Mouse (Mus musculus): ENCODE measurements around the gene Col13a1. TPM values are rescaled to one million over a fixed set of nuclear protein-coding genes. Genes with fewer than 3 reads are reported as not detected.
A peak's percentile ranks its signal among the peaks of the same experiment; 100 is the strongest.

The Col13a1 gene
- polyA plus RNA-seq, 2 experiments: 5.5 to 10.2 TPM

DNA sequence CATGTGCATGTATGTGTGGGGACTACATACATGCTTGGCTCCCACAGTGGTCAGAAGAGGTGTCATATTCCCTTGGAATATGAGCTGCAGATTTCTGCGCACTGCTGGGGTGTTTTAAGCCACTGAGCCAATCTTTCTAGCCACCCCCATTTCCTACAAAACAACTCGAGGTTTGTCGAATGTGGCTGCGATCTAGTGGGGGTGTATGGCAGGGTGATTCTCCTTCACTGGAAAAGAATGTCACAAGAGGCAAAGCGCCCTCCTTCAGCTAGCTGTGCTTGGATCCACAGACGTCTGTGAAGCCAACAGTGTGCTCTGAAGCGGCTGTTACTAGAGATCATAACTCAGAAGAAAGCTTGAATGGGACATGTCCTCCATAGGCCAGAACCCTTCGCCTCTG lies 141.6 kb downstream of the Col13a1 start:
- H3K9ac ChIP-seq (ENCODE audit: low read depth, low read length, severe bottlenecking): no peak overlapping the region
- DNase-seq (ENCODE audit: low spot score): no peak
- WGBS: 62% methylated on average over 8 of the region's 8 CpGs
- H3K27me3 ChIP-seq (ENCODE audit: control insufficient read depth, insufficient read depth, low read length): no peaks in the 10 kb centered on the region
- TF ChIP-seq POLR2A (IDR thresholded peaks at IDR 0.05; ENCODE audit: borderline replicate concordance, extremely low read depth, insufficient read depth, insufficient read length): no peak
- H3K36me3 ChIP-seq (ENCODE audit: control insufficient read depth, insufficient read depth, low read length): no peaks in the 10 kb centered on the region
- no peak overlapping the region for H3K4me3 ChIP-seq (replicated peaks; ENCODE audit: low read length)
- no peak overlapping the region for H3K4me2 ChIP-seq (replicated peaks; ENCODE audit: low read depth, low read length, severe bottlenecking)
- peaks cover 7% of the 10 kb centered on the region; the same call in 1 of the 2 replicates for H3K4me1 ChIP-seq (ENCODE audit: control insufficient read depth, insufficient read depth, low read length)
- H3K9me3 ChIP-seq (ENCODE audit: control insufficient read depth, low read length): no peaks in the 10 kb centered on the region
- no peak for ATAC-seq (ENCODE audit: low FRiP score, low read depth)
- H3K27ac ChIP-seq (replicated peaks; ENCODE audit: low read depth, low read length): no peak overlapping the region

DNA sequence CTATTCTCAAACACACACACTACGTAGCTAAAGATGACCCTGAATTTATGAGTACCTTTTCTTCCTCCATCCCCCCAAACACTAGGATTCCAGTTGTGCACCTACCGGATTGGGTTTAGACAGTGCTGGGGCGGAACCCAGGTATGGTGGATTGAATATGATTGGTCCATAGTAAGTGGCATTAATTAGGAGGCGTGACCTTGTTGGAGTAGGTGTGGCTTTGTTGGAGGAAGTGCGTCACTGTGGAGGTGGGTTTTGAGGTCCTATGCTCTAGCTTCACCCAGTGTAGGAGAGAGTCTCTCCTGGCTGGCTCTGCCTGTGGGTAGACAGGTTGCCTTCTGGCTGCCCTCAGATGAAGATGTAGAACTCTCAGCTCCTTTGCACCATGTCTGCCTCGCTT lies 144.6 kb downstream of the Col13a1 start:
- Histone ChIP-seq H3K9me3 (ENCODE audit: control insufficient read depth, low read length) (no peaks in the 10 kb centered on the region), H3K36me3 (ENCODE audit: control insufficient read depth, insufficient read depth, low read length) (no peaks in the 10 kb centered on the region), H3K9ac (ENCODE audit: low read depth, low read length, severe bottlenecking) (no peak overlapping the region), H3K27me3 (ENCODE audit: control insufficient read depth, insufficient read depth, low read length) (no peaks in the 10 kb centered on the region), H3K4me2 (replicated peaks; ENCODE audit: low read depth, low read length, severe bottlenecking) (no peak overlapping the region), H3K27ac (replicated peaks; ENCODE audit: low read depth, low read length) (no peak overlapping the region), H3K4me1 (ENCODE audit: control insufficient read depth, insufficient read depth, low read length) (peaks cover 23% of the 10 kb centered on the region), H3K4me3 (replicated peaks; ENCODE audit: low read length) (no peak overlapping the region)
- DNase-seq (ENCODE audit: low spot score) (no peak), ATAC-seq (ENCODE audit: low FRiP score, low read depth) (no peak)
- WGBS: 91% methylated on average over 6 of the region's 6 CpGs
- TF ChIP-seq POLR2A (IDR thresholded peaks at IDR 0.05; ENCODE audit: borderline replicate concordance, extremely low read depth, insufficient read depth, insufficient read length): no peak

DNA sequence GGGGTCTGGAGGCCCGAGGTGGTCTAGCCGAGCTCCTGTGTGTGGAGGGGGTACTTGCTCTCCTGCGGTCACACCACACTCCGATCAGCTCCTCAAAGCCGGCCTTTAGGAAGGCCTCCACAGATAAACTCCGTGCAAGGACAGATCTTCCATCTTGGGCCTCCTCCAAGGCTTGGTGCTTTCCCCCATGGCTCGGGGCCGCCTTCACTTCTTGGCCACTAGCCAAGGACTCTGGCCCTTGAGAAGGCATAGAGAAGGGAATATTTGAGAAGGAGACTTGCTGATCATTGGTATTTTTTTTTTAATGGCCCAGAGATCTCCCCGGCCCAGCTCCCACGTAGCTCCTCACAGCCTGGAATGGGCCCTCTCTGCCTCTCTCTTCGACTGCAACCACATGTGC lies 146.2 kb downstream of the Col13a1 start:
- Histone ChIP-seq H3K36me3 (ENCODE audit: control insufficient read depth, insufficient read depth, low read length) (no peaks in the 10 kb centered on the region), H3K4me3 (replicated peaks; ENCODE audit: low read length) (no peak overlapping the region), H3K9ac (ENCODE audit: low read depth, low read length, severe bottlenecking) (no peak overlapping the region), H3K9me3 (ENCODE audit: control insufficient read depth, low read length) (no peaks in the 10 kb centered on the region), H3K4me2 (replicated peaks; ENCODE audit: low read depth, low read length, severe bottlenecking) (no peak overlapping the region), H3K27me3 (ENCODE audit: control insufficient read depth, insufficient read depth, low read length) (no peaks in the 10 kb centered on the region), H3K27ac (replicated peaks; ENCODE audit: low read depth, low read length) (no peak overlapping the region), H3K4me1 (ENCODE audit: control insufficient read depth, insufficient read depth, low read length) (peaks cover 26% of the 10 kb centered on the region)
- WGBS: 78% methylated on average over 11 of the region's 11 CpGs
- TF ChIP-seq POLR2A (IDR thresholded peaks at IDR 0.05; ENCODE audit: borderline replicate concordance, extremely low read depth, insufficient read depth, insufficient read length): no peak
- no peak for DNase-seq (ENCODE audit: low spot score)
- ATAC-seq (ENCODE audit: low FRiP score, low read depth): no peak

DNA sequence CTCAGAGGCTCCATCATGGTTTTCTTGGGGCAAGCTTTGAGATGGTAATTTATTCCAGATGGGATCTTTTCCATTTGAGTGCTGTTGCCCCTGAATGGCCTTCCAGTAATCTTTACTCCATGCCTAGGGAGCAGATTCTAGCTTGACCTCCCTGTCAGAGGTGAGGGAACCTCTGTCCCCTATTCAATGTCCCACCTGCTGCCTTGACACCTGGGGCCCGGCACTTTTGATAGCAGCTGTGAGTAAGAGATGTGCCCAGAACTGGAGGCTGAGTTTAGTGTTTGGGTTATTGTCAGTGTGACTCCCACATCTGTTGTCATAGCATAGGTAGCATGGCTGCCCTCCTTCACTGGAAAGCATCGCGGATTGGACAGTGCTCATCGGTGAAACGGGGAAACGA lies 147.2 kb downstream of the Col13a1 start:
- Histone ChIP-seq H3K4me1 (ENCODE audit: control insufficient read depth, insufficient read depth, low read length) (peaks cover 36% of the 10 kb centered on the region), H3K27ac (replicated peaks; ENCODE audit: low read depth, low read length) (no peak overlapping the region), H3K27me3 (ENCODE audit: control insufficient read depth, insufficient read depth, low read length) (no peaks in the 10 kb centered on the region), H3K9ac (ENCODE audit: low read depth, low read length, severe bottlenecking) (no peak overlapping the region), H3K9me3 (ENCODE audit: control insufficient read depth, low read length) (no peaks in the 10 kb centered on the region), H3K36me3 (ENCODE audit: control insufficient read depth, insufficient read depth, low read length) (no peaks in the 10 kb centered on the region), H3K4me2 (replicated peaks; ENCODE audit: low read depth, low read length, severe bottlenecking) (no peak overlapping the region), H3K4me3 (replicated peaks; ENCODE audit: low read length) (no peak overlapping the region)
- no peak for TF ChIP-seq POLR2A (IDR thresholded peaks at IDR 0.05; ENCODE audit: borderline replicate concordance, extremely low read depth, insufficient read depth, insufficient read length)
- DNase-seq (ENCODE audit: low spot score) (no peak), ATAC-seq (ENCODE audit: low FRiP score, low read depth) (no peak)
- 79% methylated on average over 6 of the region's 6 CpGs for WGBS

DNA sequence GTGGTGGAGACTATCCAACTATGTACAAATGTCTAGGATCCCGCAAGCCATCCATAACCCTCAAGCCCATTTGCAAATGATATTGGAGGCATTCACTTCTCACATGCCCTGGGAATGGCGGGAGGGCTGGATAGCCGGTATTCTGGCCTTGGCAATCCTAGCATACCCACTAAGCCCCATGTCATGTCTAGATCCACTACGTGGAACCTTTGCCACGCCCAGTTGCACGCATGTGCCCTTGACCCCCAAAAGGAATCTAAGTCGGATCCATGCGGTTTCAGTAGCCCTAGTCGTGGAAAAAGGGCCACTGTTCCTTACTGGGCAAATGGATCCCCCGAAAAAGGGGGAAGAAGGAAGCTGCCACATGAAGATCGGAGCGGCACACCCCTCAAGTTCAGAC lies 147.7 kb downstream of the Col13a1 start:
- no peak for DNase-seq (ENCODE audit: low spot score)
- Histone ChIP-seq H3K9ac (ENCODE audit: low read depth, low read length, severe bottlenecking) (no peak overlapping the region), H3K4me1 (ENCODE audit: control insufficient read depth, insufficient read depth, low read length) (peaks cover 40% of the 10 kb centered on the region), H3K4me3 (replicated peaks; ENCODE audit: low read length) (no peak overlapping the region), H3K27ac (replicated peaks; ENCODE audit: low read depth, low read length) (no peak overlapping the region), H3K27me3 (ENCODE audit: control insufficient read depth, insufficient read depth, low read length) (no peaks in the 10 kb centered on the region), H3K9me3 (ENCODE audit: control insufficient read depth, low read length) (no peaks in the 10 kb centered on the region), H3K4me2 (replicated peaks; ENCODE audit: low read depth, low read length, severe bottlenecking) (peak overlapping the region; percentile 9; the same call in 1 of the 2 replicates), H3K36me3 (ENCODE audit: control insufficient read depth, insufficient read depth, low read length) (no peaks in the 10 kb centered on the region)
- no peak for ATAC-seq (ENCODE audit: low FRiP score, low read depth)
- 65% methylated on average over 12 of the region's 12 CpGs for WGBS
- TF ChIP-seq POLR2A (IDR thresholded peaks at IDR 0.05; ENCODE audit: borderline replicate concordance, extremely low read depth, insufficient read depth, insufficient read length): no peak

DNA sequence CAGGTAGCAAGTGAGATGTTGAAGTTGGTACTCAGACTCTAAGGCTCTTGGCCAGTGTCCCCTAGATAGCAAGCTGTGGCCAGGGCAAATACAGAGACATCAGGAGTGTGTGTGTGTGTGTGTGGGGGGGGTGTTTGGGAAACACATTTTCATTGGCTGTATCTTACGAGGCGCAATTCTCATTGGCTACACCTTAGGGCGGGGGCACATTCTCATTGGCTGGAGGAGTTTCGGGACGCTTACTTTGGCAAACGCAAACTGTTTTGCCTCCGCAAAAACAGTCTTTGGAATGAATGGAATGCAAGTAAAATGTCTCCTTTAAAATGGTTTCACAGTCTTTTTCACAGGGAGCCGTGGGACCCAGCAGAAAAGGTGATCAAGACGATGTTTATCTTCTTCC lies 148.1 kb downstream of the Col13a1 start:
- peaks cover 44% of the 10 kb centered on the region for H3K4me1 ChIP-seq (ENCODE audit: control insufficient read depth, insufficient read depth, low read length)

More for the DNA sequence above, 148.1 kb downstream of the Col13a1 start:
- ATAC-seq (ENCODE audit: low FRiP score, low read depth): peak; percentile 61; the same call in 1 of the 2 replicates
- H3K4me3 ChIP-seq (replicated peaks; ENCODE audit: low read length): no peak overlapping the region
- no peak overlapping the region for H3K27ac ChIP-seq (replicated peaks; ENCODE audit: low read depth, low read length)
- H3K9ac ChIP-seq (ENCODE audit: low read depth, low read length, severe bottlenecking): no peak overlapping the region
- H3K4me2 ChIP-seq (replicated peaks; ENCODE audit: low read depth, low read length, severe bottlenecking): peak overlapping the region; percentile 9; the same call in 1 of the 2 replicates
- no peaks in the 10 kb centered on the region for H3K36me3 ChIP-seq (ENCODE audit: control insufficient read depth, insufficient read depth, low read length)
- TF ChIP-seq POLR2A (IDR thresholded peaks at IDR 0.05; ENCODE audit: borderline replicate concordance, extremely low read depth, insufficient read depth, insufficient read length): no peak
- no peaks in the 10 kb centered on the region for H3K27me3 ChIP-seq (ENCODE audit: control insufficient read depth, insufficient read depth, low read length)
- DNase-seq (ENCODE audit: low spot score): peak; percentile 30
- WGBS: 35% methylated on average over 9 of the region's 9 CpGs
- H3K9me3 ChIP-seq (ENCODE audit: control insufficient read depth, low read length): no peaks in the 10 kb centered on the region

All from limb, embryonic 14.5 days (tissue).